Mouse (Mus musculus): Measurements from ENCODE around the gene A1bg.

The A1bg gene

DNA sequence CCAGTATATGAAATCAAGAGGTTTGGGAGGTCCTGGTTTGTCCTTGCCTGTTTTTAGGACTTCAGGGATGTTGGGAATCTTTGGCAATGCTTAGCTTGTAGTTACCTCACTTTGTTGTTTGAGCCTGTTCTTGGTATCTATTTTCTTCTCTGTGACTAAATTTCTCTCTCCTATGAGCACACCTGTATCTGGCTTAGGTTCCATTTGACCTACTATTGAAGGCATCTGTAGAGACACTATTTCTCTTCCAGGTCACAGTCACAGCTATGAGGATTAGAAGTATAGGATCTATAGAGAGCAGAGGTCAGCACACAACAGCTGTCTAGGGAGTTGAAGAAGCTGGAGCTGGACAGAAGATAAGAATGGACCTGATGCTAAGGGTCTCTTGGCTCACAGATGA lies at the start of gene A1bg:
Gene A1bg (minus strand): TSS at position 101 of the 400 bp plus-strand sequence.
- DNase-seq (ENCODE audit: low spot score in 2 of 2): no peak

DNA sequence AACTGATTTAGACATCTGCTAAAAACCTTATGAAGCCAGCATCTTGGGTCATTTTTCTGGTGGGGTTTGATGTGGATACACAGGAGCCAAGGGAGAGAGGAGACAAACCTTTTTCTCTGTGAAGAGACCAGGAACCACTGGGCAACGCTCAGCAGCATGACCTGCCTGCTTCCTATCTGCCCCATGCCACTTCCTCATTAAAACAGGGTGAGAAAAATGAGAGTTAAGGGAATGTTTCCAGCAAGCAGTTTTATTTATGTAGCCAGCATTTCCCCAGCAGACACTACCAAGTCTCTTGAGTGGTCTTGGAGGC lies 45.7 kb upstream of the A1bg start:
- no peak for DNase-seq (ENCODE audit: low spot score in 2 of 2)

DNA sequence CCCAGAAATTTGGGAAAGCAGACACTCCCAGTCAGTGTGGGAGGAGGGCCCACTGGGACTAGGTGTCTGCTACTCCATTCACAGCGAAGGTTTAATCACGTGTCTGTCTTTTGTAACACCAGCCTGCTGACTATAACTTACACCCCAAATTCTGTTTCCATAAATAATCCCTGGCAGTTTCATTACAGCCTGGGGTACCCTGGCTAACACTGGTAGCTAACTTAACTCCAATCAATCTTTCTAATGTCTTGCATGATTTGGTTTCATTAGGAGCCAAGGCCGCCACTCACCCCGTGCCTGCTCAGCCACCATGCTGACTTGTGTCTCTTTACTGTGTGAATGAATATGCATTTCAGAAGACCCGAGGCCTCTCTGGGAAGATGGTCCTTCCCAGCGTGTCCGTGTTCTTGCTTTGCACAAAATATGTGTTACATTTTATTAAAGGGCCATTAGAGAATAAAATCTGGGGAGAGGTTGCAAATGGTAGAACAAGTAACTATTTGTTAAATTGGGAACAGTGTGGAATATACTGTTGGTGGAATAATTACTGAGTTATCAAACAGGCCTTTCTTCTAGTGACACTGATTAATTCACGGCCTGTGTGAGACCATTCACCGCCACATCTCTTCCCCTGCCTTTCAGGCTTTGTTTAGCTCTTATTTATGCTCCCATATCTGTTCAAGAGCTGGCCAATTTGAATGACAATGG lies 45.2 kb upstream of the A1bg start:
- DNase-seq (ENCODE audit: low spot score in 2 of 2): no peak

DNA sequence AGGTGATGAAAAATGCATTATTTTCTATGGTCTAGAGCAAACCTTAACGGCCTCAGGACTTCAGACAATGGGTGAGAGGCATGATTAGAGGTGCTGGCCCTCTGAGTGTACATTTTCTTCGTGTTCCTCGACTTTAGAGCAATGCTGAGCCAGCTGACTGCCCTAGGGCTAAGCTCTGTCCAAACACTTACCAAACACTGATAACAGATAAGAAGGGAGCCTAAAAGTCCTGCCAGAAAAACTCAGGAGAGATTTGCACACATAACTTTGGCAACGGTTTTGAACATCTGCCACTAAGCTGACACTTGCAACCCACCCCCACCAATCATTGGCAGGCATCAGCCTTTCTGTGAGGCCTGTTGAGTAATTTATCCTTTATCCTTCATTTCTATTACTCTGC lies 2.9 kb upstream of the A1bg start:
- DNase-seq (ENCODE audit: low spot score in 2 of 2): no peak

DNA sequence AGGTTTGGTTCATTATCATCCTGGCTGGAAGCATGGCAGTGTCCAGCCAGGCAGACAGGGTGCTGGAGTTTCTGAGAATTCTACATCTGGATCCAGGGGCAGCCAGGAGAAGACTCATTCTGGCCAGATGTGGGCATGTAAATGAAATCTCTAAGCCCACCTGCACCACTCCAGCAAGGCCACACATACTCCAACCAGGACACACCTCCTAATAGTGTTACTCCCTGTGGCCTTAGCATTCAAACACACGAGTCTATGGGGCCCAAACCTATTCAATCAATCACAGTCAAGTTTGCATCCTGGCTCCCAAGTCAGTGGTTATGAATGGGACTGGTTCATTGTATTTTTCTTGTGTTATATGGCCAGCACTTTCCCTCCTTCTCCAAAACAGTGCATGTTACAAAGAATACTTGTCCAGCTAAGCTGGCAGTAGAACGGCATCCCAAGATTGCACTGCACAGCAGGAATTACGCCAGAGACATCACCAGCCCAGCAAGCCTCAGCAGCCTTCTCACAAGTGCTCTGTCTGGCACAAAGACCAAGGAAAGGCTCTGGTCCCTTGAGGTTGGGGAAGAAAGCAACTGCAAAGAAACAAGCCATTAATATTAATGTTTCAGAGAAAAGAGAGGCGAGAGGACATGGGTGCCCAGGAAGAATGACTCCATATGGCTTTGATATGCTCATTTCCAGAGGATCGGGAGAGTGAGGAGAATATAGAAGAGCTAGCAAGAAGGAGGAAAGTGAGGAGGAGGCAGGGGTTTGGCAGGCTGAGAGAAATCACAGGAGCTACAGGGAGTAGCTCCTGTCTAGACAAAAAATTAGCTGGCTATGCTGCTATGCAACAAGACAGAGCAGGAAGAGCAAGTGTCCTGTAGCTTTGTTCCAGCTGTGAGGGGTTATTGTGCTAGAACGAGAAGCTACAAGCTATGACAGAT lies 18.8 kb downstream of the A1bg start:
- no peak for DNase-seq (ENCODE audit: low spot score in 2 of 2)

DNA sequence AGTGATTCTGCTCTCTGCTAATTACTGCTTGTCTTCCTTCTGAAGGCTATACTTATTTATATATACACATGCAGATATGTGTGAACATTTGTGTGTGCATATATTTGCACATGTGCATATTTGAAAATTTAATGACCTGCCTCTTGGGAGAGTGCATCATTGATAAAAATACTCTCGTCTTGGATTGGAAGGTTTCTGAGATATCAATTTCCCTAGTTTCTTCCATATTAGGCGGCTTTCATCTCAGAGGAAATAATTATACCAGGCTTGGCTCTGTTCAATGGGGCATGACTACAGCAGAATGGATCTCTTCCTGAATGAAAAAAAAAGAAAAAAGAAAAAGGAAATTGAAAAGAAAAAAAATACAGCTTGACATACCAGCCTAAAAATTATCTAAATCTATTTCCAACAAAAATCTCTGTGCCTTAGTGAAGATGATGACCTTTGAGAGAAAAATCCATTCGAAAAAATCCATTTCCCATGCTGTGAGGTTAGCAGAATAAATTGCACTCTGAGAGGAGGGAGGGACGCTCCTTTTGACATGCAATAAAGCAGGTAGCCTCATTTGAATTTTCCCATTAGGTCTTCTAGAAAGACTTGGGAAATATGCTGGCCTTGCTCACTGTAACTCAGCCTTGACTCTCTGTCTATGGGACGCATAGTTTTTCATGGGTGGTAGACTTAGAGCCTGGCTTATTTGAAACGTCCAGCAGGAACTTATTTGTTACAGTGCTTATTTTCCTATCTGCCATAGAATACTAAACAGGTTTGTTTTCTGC lies 24.4 kb downstream of the A1bg start:
- DNase-seq (ENCODE audit: low spot score in 2 of 2): no peak

DNA sequence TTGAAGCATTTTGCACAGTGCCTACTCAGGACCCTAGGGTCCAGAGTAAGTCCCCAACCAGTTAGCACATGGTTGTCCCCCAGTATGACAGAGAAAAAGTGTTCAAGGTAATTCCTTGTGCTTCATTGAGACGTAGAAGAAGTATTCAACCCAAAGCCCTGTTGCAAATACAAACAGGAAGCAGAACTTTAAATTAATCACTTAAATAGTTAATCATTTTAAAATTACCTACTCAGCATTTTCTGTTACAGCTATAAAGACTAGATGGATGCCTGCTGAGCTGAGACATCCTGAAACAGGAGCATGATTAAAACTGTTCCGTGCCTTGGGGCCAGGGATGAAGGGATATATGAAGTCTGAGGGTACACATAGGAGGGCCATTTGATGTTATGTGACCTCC lies 26.8 kb downstream of the A1bg start:
- no peak for DNase-seq (ENCODE audit: low spot score in 2 of 2)

DNA sequence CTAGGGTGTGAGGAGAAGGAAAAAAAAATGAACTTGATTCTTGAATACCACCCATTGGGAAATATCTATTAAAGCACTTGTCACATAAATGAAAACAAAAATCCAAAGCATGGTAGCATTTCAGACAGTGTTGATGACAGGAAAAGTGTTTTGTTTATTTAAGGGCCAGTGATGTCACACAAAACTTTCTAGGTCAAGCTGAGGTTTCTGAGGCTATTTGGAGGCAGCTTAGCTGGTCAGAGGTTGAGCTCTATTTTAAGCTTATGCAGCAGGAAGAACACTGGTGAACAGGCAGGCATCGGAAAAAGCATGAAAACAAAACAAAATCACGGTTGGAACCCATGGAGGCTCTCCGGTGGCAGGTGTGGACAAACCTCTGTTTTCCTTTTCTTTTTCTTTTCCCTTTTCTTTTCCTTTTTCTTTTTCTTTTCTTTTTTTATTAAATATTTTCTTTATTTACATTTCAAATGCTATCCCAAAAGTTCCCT lies 29.8 kb downstream of the A1bg start:
- no peak for DNase-seq (ENCODE audit: low spot score in 2 of 2)

DNA sequence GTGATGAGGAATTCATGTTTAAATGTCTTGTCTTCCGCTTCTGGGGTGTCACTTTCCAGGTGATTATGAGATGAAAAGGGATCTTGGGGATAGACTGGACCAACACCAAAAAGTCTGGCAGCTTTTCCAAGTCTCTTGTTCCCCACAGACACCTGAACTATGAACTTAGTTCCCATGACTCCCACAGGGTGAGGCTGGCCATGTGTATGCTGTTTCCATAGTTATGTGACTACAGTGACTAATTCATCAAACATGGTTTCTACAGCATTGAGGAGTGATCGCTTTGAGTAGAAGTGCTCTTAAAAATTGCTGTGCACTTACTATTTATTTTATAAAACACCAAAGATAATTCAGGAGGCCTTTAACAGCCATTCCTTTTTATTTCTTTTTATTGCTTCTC lies 34.1 kb downstream of the A1bg start:
- DNase-seq (ENCODE audit: low spot score in 2 of 2): no peak

DNA sequence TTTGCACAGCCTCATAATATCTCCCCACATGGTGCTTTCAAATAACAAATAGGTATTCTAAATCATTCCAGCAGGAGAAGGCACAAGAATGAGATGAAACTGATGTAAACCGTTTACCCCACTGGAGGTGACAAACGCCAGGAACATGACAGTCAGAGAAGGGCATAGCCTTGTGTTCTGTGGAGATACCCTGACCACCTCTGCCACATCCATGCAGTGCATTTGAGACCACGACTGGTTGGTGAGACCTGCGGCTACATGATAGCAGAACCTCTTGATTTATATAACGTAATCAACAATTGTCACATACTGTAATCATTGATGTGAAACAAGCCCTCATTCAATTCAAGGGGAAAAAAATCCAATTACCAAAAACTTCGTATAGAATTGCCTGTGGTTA lies 47.1 kb downstream of the A1bg start:
- no peak for DNase-seq (ENCODE audit: low spot score in 2 of 2)

DNA sequence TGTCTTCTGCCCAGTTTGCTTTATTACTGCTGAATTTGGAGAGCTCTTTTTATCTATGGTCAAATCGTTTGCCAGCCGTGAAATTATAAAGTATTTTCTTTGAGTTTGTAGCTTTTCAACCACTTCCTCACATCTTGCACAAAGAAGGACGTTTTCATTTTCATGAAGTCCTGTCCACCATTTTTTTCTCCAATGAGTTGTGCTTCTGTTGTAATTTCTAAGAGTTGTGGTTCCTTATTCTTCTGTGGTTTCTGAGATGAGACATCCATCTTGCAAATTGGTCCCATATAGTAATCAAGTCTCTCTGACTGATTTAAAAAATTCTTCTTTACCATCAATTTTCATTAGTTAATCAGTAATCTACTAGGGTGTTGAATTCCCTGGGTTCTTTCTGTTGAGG lies 60.4 kb downstream of the A1bg start:
- no peak for DNase-seq (ENCODE audit: low spot score in 2 of 2)

DNA sequence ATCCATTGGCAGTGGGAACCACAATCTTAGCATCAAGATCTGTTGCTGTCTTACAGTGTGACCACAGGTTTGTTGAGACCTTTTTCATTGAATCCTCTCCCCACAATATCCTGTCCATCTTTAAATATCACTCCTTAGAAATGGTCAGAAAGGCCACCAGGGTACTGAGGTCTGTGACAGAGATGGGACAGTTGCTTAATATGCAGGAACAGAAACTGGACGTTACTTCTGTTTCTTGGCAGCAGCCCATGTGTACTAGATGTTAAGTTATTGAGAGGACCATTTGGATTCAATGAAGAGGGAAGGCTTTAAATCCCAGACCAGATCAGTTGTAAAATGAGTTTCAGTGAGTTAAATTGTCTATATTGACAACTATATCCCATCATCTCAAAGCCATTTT lies 67.7 kb downstream of the A1bg start:
- no peak for DNase-seq (ENCODE audit: low spot score in 2 of 2)

DNA sequence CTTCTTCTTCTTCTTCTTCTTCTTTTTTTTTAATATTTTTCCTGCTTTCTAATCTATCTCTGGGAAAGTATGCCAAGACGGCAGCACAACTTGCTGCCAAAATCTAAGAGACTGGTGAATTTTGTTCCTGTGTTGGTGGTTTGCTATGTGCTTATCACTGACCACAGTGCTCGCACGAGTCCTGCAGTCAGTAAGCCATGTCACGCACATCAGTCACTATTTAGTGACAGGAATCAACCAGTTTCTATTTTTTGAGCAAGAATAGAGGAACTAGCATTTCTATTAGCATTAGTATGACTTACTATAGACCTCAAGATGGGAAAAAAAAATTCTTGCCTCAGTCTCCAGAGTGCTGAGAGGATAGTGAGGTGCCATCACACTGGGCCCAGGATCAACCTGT lies 68.7 kb downstream of the A1bg start:
- DNase-seq (ENCODE audit: low spot score in 2 of 2): no peak

DNA sequence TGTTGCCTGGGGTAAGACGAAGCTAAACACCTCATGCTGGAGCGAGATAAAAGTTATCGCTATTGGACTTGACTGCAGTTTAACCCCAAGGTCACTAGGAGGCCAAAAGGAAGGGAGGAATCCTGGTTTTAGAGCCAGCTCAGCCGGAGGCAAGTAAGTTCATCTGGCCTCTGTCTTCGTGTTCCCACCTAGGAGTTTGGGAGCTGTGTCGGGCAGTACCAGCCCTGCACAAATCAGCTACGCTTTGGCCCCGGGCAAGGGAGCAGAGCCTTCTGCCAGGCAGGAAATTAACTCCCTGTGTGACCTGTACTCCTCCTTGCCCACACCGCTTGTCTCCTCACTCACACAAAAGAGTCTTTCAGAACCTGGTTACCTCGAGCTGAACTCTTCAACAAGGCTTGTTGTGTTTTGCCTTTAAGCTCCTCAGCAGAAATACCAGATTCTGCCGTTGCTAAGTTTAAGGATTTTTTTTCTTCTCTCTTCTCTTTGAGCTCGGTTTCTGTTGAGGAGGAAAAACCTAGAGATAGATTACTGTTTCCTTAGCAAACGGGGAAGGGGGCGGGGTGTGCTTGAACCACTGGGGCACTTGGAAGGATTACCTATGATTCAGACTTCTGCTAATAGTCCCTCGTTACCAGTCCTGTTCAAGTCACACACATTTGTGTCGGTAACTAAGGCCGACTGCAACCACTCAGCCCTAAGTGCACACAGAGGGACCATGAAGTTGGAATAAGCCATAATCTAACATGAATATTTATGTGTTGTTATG lies 69.4 kb downstream of the A1bg start, which contains the start of gene Fam84b:
Gene Fam84b (minus strand): TSS at position 548 of the 769 bp plus-strand sequence.
- DNase-seq (ENCODE audit: low spot score in 2 of 2): no peak

DNA sequence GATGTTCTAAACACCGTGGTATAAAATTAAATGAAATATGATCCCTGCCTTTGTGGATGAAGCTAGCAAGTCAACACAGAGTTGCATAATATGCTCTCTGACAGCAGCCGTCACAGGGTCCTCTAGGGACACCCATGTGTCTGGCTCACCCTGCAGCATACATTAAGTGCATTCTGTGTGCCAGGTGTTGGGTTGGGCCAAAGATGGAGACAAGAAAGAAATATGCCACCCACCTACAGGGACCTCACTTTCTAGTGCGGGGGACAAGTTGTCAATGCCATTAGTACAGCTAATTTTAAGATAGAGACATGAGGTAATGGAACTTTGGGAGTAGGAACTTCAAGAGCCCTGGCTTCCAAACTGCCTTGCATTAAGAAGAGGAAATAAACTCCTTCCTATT lies 74.2 kb downstream of the A1bg start:
- DNase-seq (ENCODE audit: low spot score in 2 of 2): no peak
